Mouse (Mus musculus) G1E-ER4 (cell line): ENCODE data around the gene Chst8. TPM values are rescaled to one million over a fixed set of nuclear protein-coding genes. Genes with fewer than 3 reads are reported as not detected.

Experiments used
- GATA1 ChIP-seq: IDR thresholded peaks from one replicate; pipeline ENCODE4 v1.8.0; 2012; ENCODE audit warnings: low read length, inconsistent platforms
- polyA plus RNA-seq: library from polyadenylated mRNA; stranded (reverse); fragments of >175 nt; gene quantifications from 2 replicates; pipeline ENCODE4 v1.2.3, GENCODE M21; 2012

The Chst8 gene
- polyA plus RNA-seq, 1 experiment: not detected

DNA sequence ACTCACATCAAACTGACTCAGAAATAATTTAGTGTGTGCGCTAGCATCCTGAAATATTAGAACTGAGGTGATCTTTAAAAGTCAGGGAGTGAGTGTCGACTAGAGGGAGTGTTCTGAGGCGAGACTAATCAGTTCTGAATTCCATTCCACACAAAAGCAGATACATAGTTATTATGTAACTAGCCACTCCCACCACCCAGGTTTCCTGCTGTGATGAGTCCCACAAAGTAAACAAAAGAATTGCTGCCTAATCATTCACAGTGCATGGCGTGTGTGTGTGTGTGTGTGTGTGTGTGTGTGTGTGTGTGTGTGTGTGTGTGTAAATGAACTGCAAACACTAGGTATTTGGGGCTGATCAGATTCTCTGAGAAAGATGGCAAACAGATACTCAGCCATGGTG, 108.1 kb downstream of the Chst8 start:
- TF ChIP-seq GATA1: no peak

DNA sequence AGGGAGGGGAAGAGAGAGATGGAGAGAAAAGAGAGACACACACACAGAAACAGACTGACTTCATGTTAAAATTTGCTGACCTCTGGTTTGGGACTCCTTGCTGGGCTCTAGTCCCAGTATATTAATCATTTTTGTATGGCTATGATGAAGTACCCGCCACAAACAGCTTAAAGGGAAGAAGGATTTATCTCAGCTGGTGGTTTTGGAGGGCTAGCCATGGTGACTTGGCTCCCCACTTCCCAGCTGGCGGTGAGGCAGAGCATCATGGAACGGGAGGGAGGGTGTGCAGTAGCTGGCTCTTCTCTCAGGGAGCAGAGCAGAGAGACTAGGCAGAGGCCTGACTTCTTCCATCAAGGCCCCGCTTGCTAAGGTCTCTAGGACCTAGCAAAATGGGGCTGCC, 109.1 kb downstream of the Chst8 start:
- no peak for TF ChIP-seq GATA1

DNA sequence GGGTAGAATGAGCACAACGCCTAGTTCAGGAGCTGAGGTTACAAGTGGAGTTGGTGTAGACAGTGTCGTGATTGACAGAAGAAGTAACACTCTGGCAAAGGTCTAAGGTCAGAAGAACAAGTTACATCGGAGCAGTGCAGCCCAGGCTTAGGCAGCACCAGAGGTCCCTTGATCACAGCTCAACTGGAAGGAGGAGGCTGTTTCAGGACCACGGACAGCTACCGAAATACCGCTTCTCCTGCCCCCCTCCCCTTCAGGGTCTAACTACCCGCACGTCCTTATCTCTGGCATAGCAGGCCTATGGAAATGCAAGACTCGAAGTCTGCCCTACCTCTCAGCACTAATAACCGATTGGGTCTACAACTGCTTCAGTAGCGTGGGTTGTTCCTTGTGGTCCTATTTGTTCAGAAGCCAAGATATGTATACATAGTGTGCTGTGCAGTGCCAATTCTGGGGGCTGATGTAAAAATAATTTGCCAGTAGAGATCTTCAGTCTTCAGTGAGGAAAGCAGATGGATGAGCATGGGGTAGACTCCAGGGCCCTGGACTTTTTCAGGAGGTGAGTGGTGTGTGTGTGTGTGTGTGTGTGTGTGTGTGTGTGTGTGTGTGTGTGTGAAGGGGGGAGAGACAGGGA, 109.7 kb downstream of the Chst8 start:
- TF ChIP-seq GATA1: no peak

DNA sequence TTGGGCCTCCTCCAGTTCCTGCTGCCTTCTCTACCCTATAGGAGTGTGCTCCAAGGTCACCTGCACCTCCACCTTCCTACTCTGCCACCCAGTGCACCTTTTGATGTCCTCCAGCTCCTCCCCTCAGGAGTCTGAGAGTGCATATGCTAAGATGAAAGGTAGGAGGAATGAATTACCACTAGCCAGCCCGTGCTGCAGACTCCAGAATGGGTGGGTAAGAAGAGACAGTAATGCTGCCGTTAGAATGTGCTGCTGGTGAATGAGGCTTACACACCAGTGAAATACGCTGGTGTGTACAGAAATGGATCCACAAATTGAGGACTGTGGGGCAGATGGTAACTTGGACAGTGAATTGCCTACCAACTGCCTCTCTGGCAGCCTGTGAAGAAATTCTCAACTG, 112.6 kb downstream of the Chst8 start:
- no peak for TF ChIP-seq GATA1

DNA sequence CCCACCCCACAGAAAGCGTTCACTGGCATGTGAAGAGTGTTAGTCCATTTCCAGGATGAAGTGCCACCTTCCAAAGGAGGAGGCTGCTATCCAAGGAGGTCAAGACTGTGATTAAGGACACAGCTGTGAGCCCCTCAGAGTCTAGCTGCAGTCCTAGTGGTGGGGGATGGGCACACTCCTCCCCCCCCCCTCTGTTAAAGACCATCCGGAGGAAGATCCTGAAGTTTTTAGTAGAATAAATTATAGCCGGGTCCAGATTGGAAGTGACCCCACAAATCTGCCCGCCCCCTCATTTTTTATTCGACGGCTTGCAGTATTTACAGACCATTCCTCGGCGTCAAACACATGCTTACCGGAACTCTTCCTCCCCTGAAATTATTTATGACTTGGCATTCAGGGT, 114.3 kb downstream of the Chst8 start:
- no peak for TF ChIP-seq GATA1

DNA sequence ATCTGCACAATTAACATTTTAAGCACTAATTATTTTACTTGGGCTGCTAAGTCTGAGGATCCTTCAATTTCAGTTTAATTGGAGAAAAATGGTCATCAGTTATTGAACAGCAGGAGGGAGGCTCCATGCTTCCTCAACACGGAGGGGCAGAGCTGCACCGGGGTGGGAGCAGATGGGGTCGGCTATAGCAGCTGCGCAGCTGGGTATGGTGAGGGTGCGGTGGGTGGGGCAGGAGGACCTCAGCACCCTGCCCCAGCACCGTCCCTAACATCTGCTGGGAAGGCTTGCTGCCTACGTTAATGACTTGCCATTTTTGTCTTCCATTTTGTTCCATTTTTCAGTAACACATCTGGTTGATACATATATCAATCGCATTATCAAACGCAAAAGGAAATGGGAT, 116.4 kb downstream of the Chst8 start:
- no peak for TF ChIP-seq GATA1

DNA sequence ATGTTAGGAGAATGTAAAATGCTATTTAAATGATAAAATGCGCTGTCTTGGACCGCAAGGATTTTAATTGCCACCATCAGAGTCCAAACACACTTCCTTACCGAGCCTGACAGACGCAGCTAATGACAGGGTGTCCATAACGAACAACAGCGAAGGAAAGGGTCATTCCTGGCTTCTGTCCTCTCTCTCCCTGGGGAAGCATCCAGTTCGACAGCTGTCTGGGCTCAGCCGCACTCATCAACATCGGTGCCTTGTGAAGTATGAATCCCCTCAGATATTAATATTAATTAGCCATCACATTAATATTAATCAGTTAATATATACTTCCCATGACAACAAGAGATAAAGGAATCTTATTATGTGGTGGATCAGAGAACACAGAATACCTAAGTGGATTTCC, 117.6 kb downstream of the Chst8 start:
- no peak for TF ChIP-seq GATA1

DNA sequence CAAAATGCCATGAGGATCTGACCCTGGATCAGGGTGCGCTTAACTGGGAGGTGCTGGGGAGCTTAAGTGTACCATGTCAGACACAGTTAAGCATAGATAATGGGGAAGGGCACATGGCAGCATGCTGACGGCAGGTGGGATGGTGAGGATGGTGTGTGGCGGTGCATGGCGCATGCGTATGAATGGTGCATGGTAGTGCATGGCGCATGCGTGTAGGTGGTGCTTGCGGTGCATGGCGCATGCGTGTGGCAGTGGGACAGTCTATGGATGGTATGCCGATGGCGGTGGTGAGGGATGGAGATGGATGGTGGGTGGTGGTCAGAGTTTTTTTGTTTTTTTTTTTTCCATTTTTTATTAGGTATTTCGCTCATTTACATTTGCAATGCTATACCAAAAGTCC, 118.6 kb downstream of the Chst8 start:
- TF ChIP-seq GATA1: no peak

DNA sequence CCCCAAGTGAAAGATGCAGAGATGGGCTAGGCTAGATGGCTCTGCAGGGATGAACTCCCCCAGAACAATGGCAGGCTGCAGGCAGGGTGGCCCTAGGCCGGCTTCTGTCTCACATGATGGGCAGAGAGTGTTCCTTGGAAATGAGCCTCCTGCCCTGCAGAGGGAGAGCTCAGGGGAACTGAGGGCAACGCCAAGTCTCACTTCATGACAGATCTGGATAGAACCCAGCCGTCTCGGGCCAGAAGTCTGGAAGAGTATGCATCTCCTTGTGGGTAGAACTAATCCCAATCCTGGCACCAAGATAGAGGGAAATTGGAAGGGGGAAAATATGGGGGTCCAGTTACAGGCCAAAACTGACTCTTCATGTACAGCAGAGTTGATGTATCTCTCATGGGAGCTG, 119.4 kb downstream of the Chst8 start:
- no peak for TF ChIP-seq GATA1

DNA sequence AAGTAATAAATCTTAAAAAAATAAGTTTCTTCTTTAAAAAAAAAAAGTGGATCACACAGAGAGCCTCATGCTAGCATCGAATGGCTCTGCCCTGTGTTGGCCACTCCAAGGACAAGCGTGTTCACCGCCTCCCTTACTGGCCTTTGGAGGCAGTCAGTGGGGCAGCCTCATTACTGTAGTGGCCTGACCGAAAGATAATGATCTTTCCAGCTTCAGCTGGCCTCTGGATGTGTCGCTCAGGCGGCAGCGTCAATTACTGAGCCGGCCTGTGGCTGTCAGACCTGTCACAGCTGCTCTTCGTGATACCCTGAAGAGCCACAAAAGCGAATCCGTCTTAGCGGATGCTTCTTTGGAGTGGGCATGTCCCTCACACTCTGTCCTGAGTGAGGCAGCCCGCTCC, 122.4 kb downstream of the Chst8 start:
- no peak for TF ChIP-seq GATA1

DNA sequence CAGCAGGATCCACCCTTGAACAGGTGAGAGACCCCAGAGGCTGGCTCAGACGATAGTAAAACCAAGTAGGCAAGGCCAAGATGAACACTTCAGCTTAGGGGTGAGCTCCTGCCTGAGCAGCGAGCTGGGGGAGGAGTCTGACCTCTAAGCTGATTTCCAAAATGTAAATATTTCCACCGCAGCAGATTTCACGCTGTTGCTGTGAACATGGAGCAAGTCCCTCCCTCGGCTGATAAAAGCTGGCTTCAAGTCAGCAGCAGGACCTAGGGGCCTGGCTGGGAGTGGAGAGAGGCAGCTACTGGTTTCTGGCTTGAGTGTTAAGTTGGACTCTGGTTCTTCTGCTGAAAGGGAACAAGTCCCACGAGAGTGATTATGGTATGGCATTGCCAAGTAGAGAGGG, 123.5 kb downstream of the Chst8 start:
- no peak for TF ChIP-seq GATA1

DNA sequence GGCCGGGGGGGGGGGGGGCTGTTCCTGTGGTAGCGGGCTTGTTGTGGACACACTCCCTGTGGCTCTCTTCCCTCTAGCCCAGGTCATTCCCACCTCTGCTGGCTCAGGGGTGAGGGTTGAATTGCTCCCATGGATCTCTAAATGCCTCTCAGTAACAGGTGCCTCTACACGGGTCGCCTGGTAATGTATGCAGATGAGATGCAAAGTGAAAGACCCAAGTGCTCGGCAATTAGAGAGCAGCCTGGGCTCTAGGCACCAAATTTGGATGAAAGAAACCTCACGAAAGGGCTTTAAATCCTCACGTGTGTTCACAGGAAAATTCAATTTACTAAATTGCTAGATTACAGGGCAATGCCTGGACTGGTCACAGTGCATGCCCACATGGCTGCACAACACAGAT, 126.7 kb downstream of the Chst8 start:
- no peak for TF ChIP-seq GATA1

DNA sequence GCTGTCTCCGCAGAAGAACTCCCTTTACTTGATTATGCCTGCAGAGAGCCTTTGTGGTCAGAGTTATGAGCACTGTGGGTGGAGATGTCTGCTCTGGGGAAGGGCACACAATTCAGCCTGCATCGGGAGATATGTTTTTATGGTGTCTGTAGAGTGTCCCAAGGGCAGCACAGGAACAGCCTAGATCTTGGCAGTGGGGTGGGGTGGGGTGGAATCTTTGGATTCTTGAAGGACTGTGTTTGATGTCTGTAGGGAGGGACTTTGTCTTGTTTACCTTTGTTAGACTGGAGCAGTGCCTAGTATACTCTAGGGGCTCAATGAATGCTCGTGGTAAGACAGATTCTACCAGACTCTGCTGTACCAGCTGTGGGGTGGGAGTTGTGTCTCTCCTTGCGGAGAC, 127.3 kb downstream of the Chst8 start:
- no peak for TF ChIP-seq GATA1

DNA sequence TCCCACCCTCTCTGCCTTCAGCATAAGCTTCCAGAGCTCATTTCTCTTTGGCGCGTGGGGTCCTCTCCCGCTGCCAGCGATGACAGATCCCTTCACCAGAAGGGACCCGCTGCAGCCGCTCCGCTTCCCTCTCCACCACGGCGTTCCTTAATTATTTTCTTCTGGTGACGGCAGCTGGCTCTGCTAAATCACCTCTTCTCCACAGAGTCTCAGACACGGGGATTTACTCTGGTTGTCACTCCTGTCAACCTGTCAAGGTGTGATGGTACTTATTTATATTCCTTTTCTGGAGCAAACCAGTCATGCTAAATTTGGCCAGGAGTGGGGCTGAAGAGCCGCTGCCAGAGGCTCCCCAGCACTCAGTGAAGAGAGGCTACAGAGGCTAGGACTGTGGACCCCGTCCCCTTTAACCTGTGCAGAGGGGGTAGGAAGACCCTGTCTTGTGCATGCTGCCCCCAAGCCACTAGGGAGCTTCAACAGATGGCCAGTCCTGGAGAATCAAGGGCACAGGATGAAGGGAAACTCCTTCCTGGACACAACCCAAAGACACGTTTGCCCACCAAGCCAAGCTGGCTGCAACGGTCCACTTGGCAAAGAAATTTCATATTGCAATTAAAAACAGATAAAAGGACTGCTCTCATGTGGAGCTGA, 131.6 kb downstream of the Chst8 start:
- TF ChIP-seq GATA1: no peak

DNA sequence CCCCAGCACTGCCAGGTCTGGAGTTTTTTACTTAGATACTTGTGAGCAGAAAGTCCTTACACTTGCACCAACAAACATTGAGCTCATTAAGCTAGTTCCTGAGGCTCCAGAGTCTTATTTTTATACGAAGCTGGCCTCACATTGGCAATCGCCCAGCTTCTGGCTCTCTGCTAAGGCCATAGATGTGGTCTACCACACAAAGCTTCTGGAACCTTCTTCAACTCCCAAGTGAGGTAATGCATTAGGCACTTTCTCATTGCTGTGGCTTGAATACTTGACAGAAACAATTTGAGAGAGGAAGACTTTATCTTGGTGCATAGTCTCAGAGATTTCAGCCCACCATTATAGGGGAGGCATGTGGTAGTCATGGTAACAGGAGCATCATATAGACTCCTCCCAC, 132.6 kb downstream of the Chst8 start:
- no peak for TF ChIP-seq GATA1

DNA sequence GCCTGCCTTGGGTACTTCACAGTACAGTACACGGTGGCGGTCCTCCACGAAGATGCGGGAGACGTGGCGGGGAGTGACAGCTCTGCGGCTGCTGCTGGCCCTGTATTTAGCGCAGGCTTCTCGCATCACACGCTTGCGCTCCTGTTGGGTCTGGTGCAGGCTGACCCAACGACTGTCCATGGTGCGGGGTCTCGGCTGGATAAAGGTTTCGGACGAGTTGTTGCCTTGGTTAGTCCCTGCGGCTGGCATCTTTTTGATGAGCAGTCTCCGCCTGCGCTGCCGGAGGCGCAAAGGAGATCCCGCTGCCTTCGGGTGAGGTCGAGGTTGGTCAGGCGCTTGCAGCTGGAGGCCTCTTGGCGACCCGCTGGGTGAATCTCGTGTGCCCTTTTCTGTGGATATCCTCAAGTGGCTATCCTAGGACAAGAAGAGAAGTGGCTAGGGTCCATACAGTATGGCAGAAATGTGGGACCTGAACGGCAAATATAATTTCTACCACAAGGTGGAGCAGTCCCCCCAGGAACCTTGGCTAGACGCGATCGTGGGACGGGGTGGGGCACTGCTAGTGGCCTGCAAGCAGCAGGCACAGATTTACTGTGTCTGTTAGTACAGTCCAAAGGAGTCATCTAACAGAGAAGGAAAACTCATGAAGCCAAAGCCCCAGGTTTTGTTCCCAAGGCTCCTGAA, 136.5 kb downstream of the Chst8 start:
- TF ChIP-seq GATA1: no peak

DNA sequence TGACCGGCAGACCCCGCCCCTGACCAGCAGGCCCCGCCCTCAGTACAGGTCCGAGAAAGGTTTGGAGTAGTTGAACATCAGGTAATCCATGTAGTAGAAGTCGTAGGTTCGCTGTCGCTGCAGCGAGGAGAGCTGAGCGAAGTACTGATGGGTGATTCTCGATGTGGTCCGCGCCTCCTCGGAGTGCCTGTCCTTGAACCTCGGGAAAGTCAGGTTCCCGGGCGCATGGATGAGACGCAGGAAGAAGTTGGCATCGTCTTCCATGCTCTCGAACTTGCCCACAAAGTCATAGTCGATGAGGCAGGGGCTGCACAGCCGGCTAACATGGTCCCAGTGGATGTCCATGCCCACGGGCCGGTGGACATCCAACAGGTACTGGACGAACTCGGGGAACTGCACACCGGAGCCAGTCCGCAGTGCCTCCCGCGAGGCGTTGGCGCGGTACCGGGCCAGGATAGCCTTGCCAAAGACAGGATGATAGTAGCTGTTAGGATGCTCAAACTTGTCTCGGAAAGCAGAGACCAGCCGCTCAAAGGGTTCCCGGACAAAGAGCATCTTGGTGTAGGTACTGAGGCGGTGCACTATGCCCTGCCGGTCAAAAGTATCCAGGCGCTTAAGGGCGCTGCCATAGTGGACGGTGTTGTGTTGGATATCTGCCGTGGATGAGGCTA, 137.3 kb downstream of the Chst8 start:
- TF ChIP-seq GATA1: no peak

DNA sequence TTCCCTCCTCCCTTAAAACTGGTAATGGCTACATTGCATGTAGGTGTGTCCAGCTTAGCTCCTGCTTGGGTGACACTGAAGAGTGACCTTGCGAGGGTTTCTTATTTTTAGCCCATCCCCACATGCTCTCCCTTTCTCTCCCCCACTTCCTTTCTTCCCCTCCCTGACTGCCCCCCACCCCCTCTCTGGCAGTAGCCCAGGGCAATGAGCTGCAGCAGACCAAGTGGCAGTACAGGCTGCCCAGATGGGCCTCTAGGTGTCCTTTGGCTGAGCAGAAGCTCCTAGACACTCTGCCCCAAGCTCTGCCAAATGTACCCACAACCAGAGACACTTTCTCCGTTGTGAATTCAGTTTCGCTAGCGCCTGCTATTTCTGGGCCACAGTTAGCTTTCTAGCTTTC, 139.6 kb downstream of the Chst8 start:
- TF ChIP-seq GATA1: no peak
